Mouse (Mus musculus): ENCODE data around the gene Vmn1r86.
"Not testable (repeated sequence)": the region's sequence is repeated elsewhere in the genome, so short reads cannot be mapped to it uniquely, and the experiment has no call there.

The Vmn1r86 gene

GRCm38 (mm10) chr7:13119817-13120216 lies at the start of gene Vmn1r86:
TSS of gene Vmn1r86 (minus strand) at chr7:13119917.
- DNase-seq (ENCODE audit: low read depth, low spot score): no peak

GRCm38 (mm10) chr7:13159268-13159667 lies 39.6 kb upstream of the Vmn1r86 start, which contains the start of gene Vmn1r88:
TSS of gene Vmn1r88 (plus strand) at chr7:13159568.
- DNase-seq (ENCODE audit: low read depth, low spot score): no peak

- DNase-seq (ENCODE audit: low read depth, low spot score): no peak
Observed at GRCm38 (mm10) chr7:13140057-13140456, 20.3 kb upstream of the Vmn1r86 start, which contains the start of gene Vmn1r87. TSS of gene Vmn1r87 (minus strand) at chr7:13140157.

GRCm38 (mm10) chr7:13137340-13137739 lies 17.6 kb upstream of the Vmn1r86 start:
- no peak for DNase-seq (ENCODE audit: low read depth, low spot score)

GRCm38 (mm10) chr7:13131856-13132255 lies 12.1 kb upstream of the Vmn1r86 start:
- no peak for DNase-seq (ENCODE audit: low read depth, low spot score)

GRCm38 (mm10) chr7:13123554-13124153 lies 3.9 kb upstream of the Vmn1r86 start:
- not testable (repeated sequence) for DNase-seq (ENCODE audit: low read depth, low spot score)

- DNase-seq (ENCODE audit: low read depth, low spot score): no peak
Observed at GRCm38 (mm10) chr7:13095073-13095472, 24.6 kb downstream of the Vmn1r86 start, which contains the start of gene Vmn1r85. TSS of gene Vmn1r85 (minus strand) at chr7:13095173.

- DNase-seq (ENCODE audit: low read depth, low spot score): no peak
Observed at GRCm38 (mm10) chr7:13072293-13072692, 47.4 kb downstream of the Vmn1r86 start.

GRCm38 (mm10) chr7:13063399-13063798 lies 56.3 kb downstream of the Vmn1r86 start:
- peak; percentile 39 for DNase-seq (ENCODE audit: low read depth, low spot score)

- DNase-seq (ENCODE audit: low read depth, low spot score): no peak
Observed at GRCm38 (mm10) chr7:13059536-13059935, 60.2 kb downstream of the Vmn1r86 start.

GRCm38 (mm10) chr7:13056913-13057700 lies 62.6 kb downstream of the Vmn1r86 start:
- DNase-seq (ENCODE audit: low read depth, low spot score): no peak

GRCm38 (mm10) chr7:13054287-13055010 lies 65.3 kb downstream of the Vmn1r86 start, which contains the start of gene Mzf1:
TSS of gene Mzf1 (minus strand) at chr7:13054764.
- DNase-seq (ENCODE audit: low read depth, low spot score): peak; percentile 97

- DNase-seq (ENCODE audit: low read depth, low spot score): no peak
Observed at GRCm38 (mm10) chr7:13053961-13054286, 65.8 kb downstream of the Vmn1r86 start.

- no peak for DNase-seq (ENCODE audit: low read depth, low spot score)
Observed at GRCm38 (mm10) chr7:13053501-13053900, 66.2 kb downstream of the Vmn1r86 start.

GRCm38 (mm10) chr7:13053001-13053400 lies 66.7 kb downstream of the Vmn1r86 start:
- DNase-seq (ENCODE audit: low read depth, low spot score): no peak
